In genomic region chr7:25601346-25601745, GRCm38 (mm10) we compare ENCODE assay signal across 38 mouse cellular contexts. TPM values are rescaled to one million over a fixed set of nuclear protein-coding genes. Genes with fewer than 3 reads are reported as not detected.
DNase-seq lines count a peak whose midpoint lies in the region; ATAC-seq and TF ChIP-seq lines count a peak whose summit lies in the region.
"Had no signal": no experiment of that assay in that cellular context is flagged by ENCODE, and none has a peak within 500 bp of the region (broad histone marks: within the 10 kb centered on the region; RNA-seq: fewer than 3 reads in every experiment).

No protein-coding gene starts in this region.

- H3K9ac ChIP-seq in neural tube, embryonic 15.5 days (replicated peaks): no peak overlapping the region
- H3K9ac ChIP-seq in ES-Bruce4 (ENCODE audit: low read depth, poor library complexity, severe bottlenecking) (peak overlapping the region; percentile 6; the same call in 1 of the 2 replicates), ES-E14 (ENCODE audit: insufficient read depth, low read depth, low read length, poor library complexity, severe bottlenecking) (peak overlapping the region; percentile 58)
- H3K9ac ChIP-seq: embryonic facial prominence, embryonic 13.5 days; forebrain, embryonic 13.5 days; heart, embryonic 12.5 days; heart, embryonic 15.5 days; hindbrain, embryonic 13.5 days; intestine, embryonic 15.5 days had no signal

- TF ChIP-seq POLR2A in ES-Bruce4 (IDR thresholded peaks at IDR 0.05; ENCODE audit: insufficient read depth, low read length): no peak

- no peaks in the 10 kb centered on the region for H3K36me3 ChIP-seq in neural tube, embryonic 15.5 days
- H3K36me3 ChIP-seq in ES-Bruce4 (ENCODE audit: control insufficient read depth, insufficient read depth, low read length, poor library complexity, severe bottlenecking): no peaks in the 10 kb centered on the region
- H3K36me3 ChIP-seq in ES-E14 (ENCODE audit: control insufficient read depth, insufficient read depth, low read length, poor library complexity, severe bottlenecking): no peaks in the 10 kb centered on the region
- H3K36me3 ChIP-seq: embryonic facial prominence, embryonic 10.5 days; embryonic facial prominence, embryonic 13.5 days; heart, embryonic 12.5 days; heart, embryonic 15.5 days; hindbrain, embryonic 10.5 days; hindbrain, embryonic 13.5 days; intestine, embryonic 15.5 days had no signal

- TF ChIP-seq EP300 in ES-Bruce4 (IDR thresholded peaks at IDR 0.05; ENCODE audit: insufficient read depth, low read depth, low read length): no peak

- H3K4me3 ChIP-seq in neural tube, embryonic 15.5 days (replicated peaks): no peak overlapping the region
- H3K4me3 ChIP-seq in ES-Bruce4 (ENCODE audit: low read depth, low read length) (peak overlapping the region; percentile 56), ES-E14 (ENCODE audit: insufficient read depth in 1 of 2, low read depth in 1 of 2, low read length in 2 of 2, poor library complexity in 1 of 2, severe bottlenecking in 1 of 2) (peak overlapping the region; percentile 54 to 56)
- H3K4me3 ChIP-seq: embryonic facial prominence, embryonic 10.5 days; embryonic facial prominence, embryonic 13.5 days; erythroblast, embryonic 14.5 days; forebrain, embryonic 13.5 days; gastrocnemius, adult 2 months; heart, adult 2 months; heart, embryonic 12.5 days; heart, embryonic 15.5 days; hindbrain, embryonic 10.5 days; hindbrain, embryonic 13.5 days; intestine, embryonic 15.5 days had no signal

- H3K4me1 ChIP-seq in neural tube, embryonic 15.5 days: no peaks in the 10 kb centered on the region
- H3K4me1 ChIP-seq in ES-Bruce4 (ENCODE audit: control insufficient read depth, insufficient read depth, low read length): no peaks in the 10 kb centered on the region
- 0 out of 4 replicates have a peak, but pooled peaks cover 2 to 4% of the 10 kb centered on the region in 2 experiments for H3K4me1 ChIP-seq in ES-E14 (ENCODE audit: control insufficient read depth in 2 of 2, insufficient read depth in 2 of 2, low read length in 2 of 2, poor library complexity in 1 of 2)
- H3K4me1 ChIP-seq: embryonic facial prominence, embryonic 10.5 days; embryonic facial prominence, embryonic 13.5 days; forebrain, embryonic 13.5 days; heart, embryonic 12.5 days; heart, embryonic 15.5 days; hindbrain, embryonic 10.5 days; hindbrain, embryonic 13.5 days; intestine, embryonic 15.5 days had no signal

- no peak overlapping the region for H3K4me2 ChIP-seq in neural tube, embryonic 15.5 days
- H3K4me2 ChIP-seq: embryonic facial prominence, embryonic 13.5 days; forebrain, embryonic 13.5 days; heart, embryonic 12.5 days; heart, embryonic 15.5 days; hindbrain, embryonic 13.5 days; intestine, embryonic 15.5 days had no signal

- DNase-seq in neural tube, embryonic 10.5 days (ENCODE audit: extremely low spot score, low spot score): peak; percentile 7
- DNase-seq in ES-E14 (ENCODE audit: low read depth, low spot score) (no peak), ZHBTc4 (ENCODE audit: low read depth, low spot score) (peak; percentile 74)
- no peak for DNase-seq in embryo, embryonic 10.5 days (ENCODE audit: low spot score)
- no peak for DNase-seq in Muller cell, postnatal 12 days (ENCODE audit: inconsistent ontology term)
- DNase-seq: adrenal gland, postnatal 10 days; adrenal gland, postnatal 36 days; cerebellum, adult 11 months; cerebellum, adult 2 months; cerebellum, adult 9-11 months; cerebellum, postnatal 25 days; embryo, embryonic 11 days; gastrocnemius, adult 2 months; gastrocnemius, postnatal 14 days; heart, adult 2 months; heart, postnatal 10 days; heart, postnatal 36 days; kidney, adult 11 months; kidney, adult 8-10 months had no signal

- TF ChIP-seq CTCF in ES-Bruce4 (IDR thresholded peaks at IDR 0.05; ENCODE audit: low read depth, low read length): no peak

- H3K27ac ChIP-seq in neural tube, embryonic 15.5 days (replicated peaks): no peak overlapping the region
- H3K27ac ChIP-seq in ES-Bruce4 (ENCODE audit: insufficient read depth, low read length) (no peak overlapping the region), ES-E14 (ENCODE audit: insufficient read depth, low read depth, low read length, poor library complexity, severe bottlenecking) (no peak overlapping the region)
- H3K27ac ChIP-seq: embryonic facial prominence, embryonic 10.5 days; embryonic facial prominence, embryonic 13.5 days; forebrain, embryonic 13.5 days; gastrocnemius, adult 2 months; heart, adult 2 months; heart, embryonic 15.5 days; hindbrain, embryonic 10.5 days; hindbrain, embryonic 13.5 days; intestine, embryonic 15.5 days had no signal

- no peaks in the 10 kb centered on the region for H3K27me3 ChIP-seq in neural tube, embryonic 15.5 days (replicated peaks)
- no peaks in the 10 kb centered on the region for H3K27me3 ChIP-seq in ES-Bruce4 (ENCODE audit: control insufficient read depth, insufficient read depth, low read length, poor library complexity, severe bottlenecking)
- H3K27me3 ChIP-seq: embryonic facial prominence, embryonic 13.5 days; forebrain, embryonic 13.5 days; heart, embryonic 12.5 days; heart, embryonic 15.5 days; hindbrain, embryonic 13.5 days; intestine, embryonic 15.5 days had no signal

- 90% methylated on average over 16 of the region's 16 CpGs for WGBS in neural tube, embryonic 15.5 days

- in situ Hi-C loops in ES-E14 (cut with MboI; ENCODE audit: low sequenced_read_pairs in 2 of 2, unreplicated experiment in 2 of 2): no loop called here

- no peak for ATAC-seq in neural tube, embryonic 15.5 days (ENCODE audit: low FRiP score)
- ATAC-seq: CD4-positive, CD25-positive, alpha-beta regulatory T cell, adult 4 months; forebrain, embryonic 13.5 days; forebrain, embryonic 16.5 days; hindbrain, embryonic 16.5 days; intestine, embryonic 15.5 days; Patski had no signal

- no peaks in the 10 kb centered on the region for H3K9me3 ChIP-seq in neural tube, embryonic 15.5 days (replicated peaks)
- no peaks in the 10 kb centered on the region for H3K9me3 ChIP-seq in ES-Bruce4 (replicated peaks; ENCODE audit: control insufficient read depth, insufficient read depth, low read length, poor library complexity, severe bottlenecking)
- no peaks in the 10 kb centered on the region for H3K9me3 ChIP-seq in ES-E14 (ENCODE audit: control insufficient read depth, insufficient read depth, low read depth, low read length)
- H3K9me3 ChIP-seq: embryonic facial prominence, embryonic 10.5 days; embryonic facial prominence, embryonic 13.5 days; forebrain, embryonic 13.5 days; heart, embryonic 12.5 days; heart, embryonic 15.5 days; hindbrain, embryonic 10.5 days; hindbrain, embryonic 13.5 days; intestine, embryonic 15.5 days had no signal

TF ChIP-seq in ES-E14, 5 proteins besides CTCF, POLR2A, EP300 and RAD21:
- TF ChIP-seq CHD2 (IDR thresholded peaks at IDR 0.05; ENCODE audit: low read depth, low read length) (no peak), HCFC1 (IDR thresholded peaks at IDR 0.05; ENCODE audit: borderline replicate concordance, insufficient read depth, low read length) (no peak), MAFK (IDR thresholded peaks at IDR 0.05; ENCODE audit: insufficient read depth, low read depth, low read length) (no peak), ZNF384 (IDR thresholded peaks at IDR 0.05; ENCODE audit: low read depth, low read length) (no peak), ZC3H11A (IDR thresholded peaks at IDR 0.05; ENCODE audit: borderline replicate concordance, low read depth, low read length) (no peak)

RNA-seq across cellular contexts. Expression of gene Erich4, which starts 14.3 kb away (rescaled TPM):
- 0.20 TPM in 1 of 2 replicates, not detected in the other for polyA plus RNA-seq in neural tube, embryonic 15.5 days (2015; fragmentation: Nextera tagmentation; extraction: Ambion mirVana)
- polyA plus RNA-seq in ES-Bruce4 (2011; ENCODE audit: insufficient read depth, insufficient read length, low read depth, missing spikeins): not detected in 2 replicates
- total RNA-seq in ES-E14 (2012; rRNA removed): not detected in 2 replicates
- total RNA-seq: adrenal gland, adult 18-20 months; adrenal gland, postnatal 10 days; adrenal gland, postnatal 36 days; common myeloid progenitor, adult 5-6 weeks; gastrocnemius, adult 2 months; gastrocnemius, postnatal 14 days; gastrocnemius, postnatal 4 days; heart, postnatal 10 days had no signal
- polyA plus RNA-seq: C2C12; CD4-positive, CD25-positive, alpha-beta regulatory T cell, adult 4 months; embryonic facial prominence, embryonic 10.5 days; embryonic facial prominence, embryonic 13.5 days; erythroblast, embryonic 14.5 days; forebrain, embryonic 13.5 days; heart, adult 2 months; heart, embryonic 12.5 days; heart, embryonic 15.5 days; hindbrain, embryonic 10.5 days; hindbrain, embryonic 13.5 days; hindbrain, embryonic 16.5 days; Patski had no signal

RNA-seq across cellular contexts. Expression of gene Dmac2, which starts 17.9 kb away (rescaled TPM):
- polyA plus RNA-seq in neural tube, embryonic 15.5 days (2015; fragmentation: Nextera tagmentation; extraction: Ambion mirVana): 48.2 and 49.5 TPM in 2 replicates
- polyA plus RNA-seq in ES-Bruce4 (2011; ENCODE audit: insufficient read depth, insufficient read length, low read depth, missing spikeins): 32.8 and 33.4 TPM in 2 replicates
- 30.0 and 39.3 TPM in 2 replicates for total RNA-seq in ES-E14 (2012; rRNA removed)

RNA-seq across cellular contexts. Expression of gene B3gnt8, which starts 25.1 kb away (rescaled TPM):
- polyA plus RNA-seq in neural tube, embryonic 15.5 days (2015; fragmentation: Nextera tagmentation; extraction: Ambion mirVana): 1.8 and 5.3 TPM in 2 replicates
- polyA plus RNA-seq in ES-Bruce4 (2011; ENCODE audit: insufficient read depth, insufficient read length, low read depth, missing spikeins): 0.60 and 0.87 TPM in 2 replicates
- total RNA-seq in ES-E14 (2012; rRNA removed): 1.7 and 2.3 TPM in 2 replicates

RNA-seq across cellular contexts. Expression of gene Bckdha, which starts 57.4 kb away (rescaled TPM):
- polyA plus RNA-seq in neural tube, embryonic 15.5 days (2015; fragmentation: Nextera tagmentation; extraction: Ambion mirVana): 39.6 and 49.5 TPM in 2 replicates
- 26.1 and 26.9 TPM in 2 replicates for polyA plus RNA-seq in ES-Bruce4 (2011; ENCODE audit: insufficient read depth, insufficient read length, low read depth, missing spikeins)
- 96.0 and 116 TPM in 2 replicates for total RNA-seq in ES-E14 (2012; rRNA removed)

RNA-seq across cellular contexts. Expression of gene Exosc5, which starts 57.6 kb away (rescaled TPM):
- polyA plus RNA-seq in neural tube, embryonic 15.5 days (2015; fragmentation: Nextera tagmentation; extraction: Ambion mirVana): 36.8 and 55.4 TPM in 2 replicates
- 53.7 and 71.1 TPM in 2 replicates for polyA plus RNA-seq in ES-Bruce4 (2011; ENCODE audit: insufficient read depth, insufficient read length, low read depth, missing spikeins)
- 170 and 182 TPM in 2 replicates for total RNA-seq in ES-E14 (2012; rRNA removed)

Comparison
In these comparisons a context has a peak if more than half of its experiments do, and no peak if none do; other contexts are left out.
1. DNase-seq: peak in neural tube, embryonic 10.5 days (single experiment) and ZHBTc4 (single experiment); none in ES-E14 (single experiment), embryo, embryonic 10.5 days (single experiment) and Muller cell, postnatal 12 days (single experiment).